Comparison of ENCODE assay signal across 19 mouse cellular contexts in the genomic region with DNA sequence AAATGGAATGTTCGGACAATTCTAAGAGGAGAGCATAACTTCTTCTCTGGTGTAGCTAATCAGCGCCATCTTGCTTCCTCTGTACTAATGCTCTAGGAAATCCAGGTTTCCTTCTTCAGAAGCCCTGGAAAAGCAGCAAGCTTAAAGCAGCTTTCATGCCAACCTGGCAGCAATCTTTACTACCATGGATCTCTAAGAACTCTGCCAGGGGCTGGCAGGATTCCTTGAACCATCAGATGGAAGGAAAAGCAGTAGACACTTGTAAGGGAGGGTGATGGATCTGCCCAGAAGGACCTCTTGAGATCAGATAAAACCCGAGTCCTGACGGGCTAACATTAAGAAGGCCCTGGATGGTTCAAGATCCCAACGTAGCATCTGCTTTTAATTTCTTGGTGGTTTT. TPM values are rescaled to one million over a fixed set of nuclear protein-coding genes. Genes with fewer than 3 reads are reported as not detected.
DNase-seq lines count a peak whose midpoint lies in the region; ATAC-seq and TF ChIP-seq lines count a peak whose summit lies in the region.
"Had no signal": no experiment of that assay in that cellular context is flagged by ENCODE, and none has a peak within 500 bp of the region (broad histone marks: within the 10 kb centered on the region; RNA-seq: fewer than 3 reads in every experiment).

No protein-coding gene starts in this region.

- no peak for TF ChIP-seq POLR2A in cerebellum, adult 2 months (IDR thresholded peaks at IDR 0.05; ENCODE audit: borderline replicate concordance, insufficient read depth, low read length)

- peak; percentile 49 for DNase-seq in forebrain, embryonic 14.5 days (ENCODE audit: low spot score)
- no peak for DNase-seq in layer of hippocampus, adult 2 months (ENCODE audit: low spot score in 2 of 2)
- DNase-seq in layer of hippocampus, adult 8-10 months (ENCODE audit: low spot score in 2 of 2): no peak
- DNase-seq in brain, adult 2 months (ENCODE audit: low read depth, low spot score): peak; percentile 82
- DNase-seq in cerebellum, adult 2 months: peak; percentile 65 to 79
- no peak for DNase-seq in urinary bladder, postnatal 14 days (ENCODE audit: low spot score)
- DNase-seq: B cell, adult 2 months; heart, adult 18-20 months; layer of hippocampus, postnatal 36 days; lung, postnatal 10 days; thymus, postnatal 14 days had no signal

- peak; percentile 20; the same call in 1 of the 2 replicates for TF ChIP-seq CTCF in layer of hippocampus, adult 2 months (conservative IDR thresholded peaks at IDR 0.05)
- TF ChIP-seq CTCF in cerebellum, adult 2 months (IDR thresholded peaks at IDR 0.05; ENCODE audit: borderline replicate concordance, insufficient read depth, low read depth, low read length): no peak

- H3K9me3 ChIP-seq in forebrain, embryonic 14.5 days (replicated peaks; ENCODE audit: control insufficient read depth, low read length): no peaks in the 10 kb centered on the region
- H3K9me3 ChIP-seq in forebrain, embryonic 12.5 days: no peaks in the 10 kb centered on the region
- H3K9me3 ChIP-seq in heart, embryonic 11.5 days (replicated peaks; ENCODE audit: control insufficient read depth, low read length): no peaks in the 10 kb centered on the region
- H3K9me3 ChIP-seq: embryonic facial prominence, embryonic 12.5 days; hindbrain, embryonic 12.5 days; kidney, embryonic 15.5 days; megakaryocyte, embryonic 14.5 days had no signal

- WGBS in forebrain, embryonic 14.5 days: 94% methylated on average over 5 of the region's 5 CpGs
- WGBS in forebrain, embryonic 12.5 days: 95% methylated on average over 5 of the region's 5 CpGs
- 34% methylated on average over 5 of the region's 5 CpGs for WGBS in cerebellum, adult 2 months
- WGBS in heart, embryonic 11.5 days (ENCODE audit: insufficient replicate concordance): 80% methylated on average over 5 of the region's 5 CpGs

- ATAC-seq in forebrain, embryonic 14.5 days: no peak
- no peak for ATAC-seq in forebrain, embryonic 12.5 days (ENCODE audit: low FRiP score)
- no peak for ATAC-seq in heart, embryonic 11.5 days (replicated peaks; ENCODE audit: insufficient number of reproducible peaks, low FRiP score, low TSS enrichment)
- ATAC-seq: intestine, embryonic 16.5 days; midbrain, embryonic 16.5 days had no signal

- peaks cover 59% of the 10 kb centered on the region for H3K36me3 ChIP-seq in forebrain, embryonic 14.5 days (ENCODE audit: control insufficient read depth, insufficient read depth, low read length)
- H3K36me3 ChIP-seq in forebrain, embryonic 12.5 days (replicated peaks): peaks cover 34% of the 10 kb centered on the region
- H3K36me3 ChIP-seq in heart, embryonic 11.5 days (ENCODE audit: control insufficient read depth, insufficient read depth, low read length): peaks cover 2% of the 10 kb centered on the region; the same call in 1 of the 2 replicates

- no peak overlapping the region for H3K4me3 ChIP-seq in forebrain, embryonic 14.5 days (ENCODE audit: low read depth, low read length)
- no peak overlapping the region for H3K4me3 ChIP-seq in forebrain, embryonic 12.5 days (replicated peaks)
- no peak overlapping the region for H3K4me3 ChIP-seq in layer of hippocampus, adult 2 months
- H3K4me3 ChIP-seq in cerebellum, adult 2 months (replicated peaks; ENCODE audit: insufficient read depth, low read depth, low read length): no peak overlapping the region
- no peak overlapping the region for H3K4me3 ChIP-seq in heart, embryonic 11.5 days (ENCODE audit: low read depth, low read length)
- H3K4me3 ChIP-seq: embryonic facial prominence, embryonic 12.5 days; hindbrain, embryonic 12.5 days; kidney, embryonic 15.5 days; megakaryocyte, embryonic 14.5 days had no signal

- H3K4me2 ChIP-seq in forebrain, embryonic 14.5 days (ENCODE audit: low read length): no peak overlapping the region
- H3K4me2 ChIP-seq in forebrain, embryonic 12.5 days: no peak overlapping the region
- no peak overlapping the region for H3K4me2 ChIP-seq in heart, embryonic 11.5 days
- H3K4me2 ChIP-seq: embryonic facial prominence, embryonic 12.5 days; hindbrain, embryonic 12.5 days; kidney, embryonic 15.5 days had no signal

- no peaks in the 10 kb centered on the region for H3K27me3 ChIP-seq in forebrain, embryonic 14.5 days (replicated peaks; ENCODE audit: control insufficient read depth, insufficient read depth, low read length)
- H3K27me3 ChIP-seq in forebrain, embryonic 12.5 days: no peaks in the 10 kb centered on the region
- no peaks in the 10 kb centered on the region for H3K27me3 ChIP-seq in cerebellum, adult 2 months (ENCODE audit: control insufficient read depth, insufficient read depth, low read length)
- no peaks in the 10 kb centered on the region for H3K27me3 ChIP-seq in heart, embryonic 11.5 days (ENCODE audit: control insufficient read depth, insufficient read depth, low read length)
- H3K27me3 ChIP-seq: embryonic facial prominence, embryonic 12.5 days; hindbrain, embryonic 12.5 days; kidney, embryonic 15.5 days; megakaryocyte, embryonic 14.5 days had no signal

- H3K9ac ChIP-seq in forebrain, embryonic 14.5 days (ENCODE audit: low read length): no peak overlapping the region
- no peak overlapping the region for H3K9ac ChIP-seq in forebrain, embryonic 12.5 days
- H3K9ac ChIP-seq in heart, embryonic 11.5 days (ENCODE audit: low read depth, low read length): no peak overlapping the region
- H3K9ac ChIP-seq: embryonic facial prominence, embryonic 12.5 days; hindbrain, embryonic 12.5 days; kidney, embryonic 15.5 days had no signal

- H3K4me1 ChIP-seq in forebrain, embryonic 14.5 days (ENCODE audit: control insufficient read depth, insufficient read depth, low read length): no peaks in the 10 kb centered on the region
- no peaks in the 10 kb centered on the region for H3K4me1 ChIP-seq in forebrain, embryonic 12.5 days
- peaks cover 11% of the 10 kb centered on the region for H3K4me1 ChIP-seq in cerebellum, adult 2 months (ENCODE audit: control insufficient read depth, insufficient read depth, low read length)
- no peaks in the 10 kb centered on the region for H3K4me1 ChIP-seq in heart, embryonic 11.5 days (ENCODE audit: control insufficient read depth, insufficient read depth, low read length)
- H3K4me1 ChIP-seq: embryonic facial prominence, embryonic 12.5 days; hindbrain, embryonic 12.5 days; megakaryocyte, embryonic 14.5 days had no signal

- no peak overlapping the region for H3K27ac ChIP-seq in forebrain, embryonic 14.5 days (ENCODE audit: low read depth, low read length)
- H3K27ac ChIP-seq in forebrain, embryonic 12.5 days: no peak overlapping the region
- H3K27ac ChIP-seq in layer of hippocampus, adult 2 months: peak overlapping the region; percentile 72; the same call in 1 of the 2 replicates
- H3K27ac ChIP-seq in cerebellum, adult 2 months (ENCODE audit: insufficient read depth, low read length): no peak overlapping the region
- no peak overlapping the region for H3K27ac ChIP-seq in heart, embryonic 11.5 days (ENCODE audit: low read depth, low read length)
- H3K27ac ChIP-seq: embryonic facial prominence, embryonic 12.5 days; hindbrain, embryonic 12.5 days; kidney, embryonic 15.5 days had no signal

RNA-seq across cellular contexts. Expression of gene Scn3b, which starts 27.2 kb away (rescaled TPM):
- polyA plus RNA-seq in forebrain, embryonic 14.5 days (2014; fragmentation: Nextera tagmentation; extraction: Ambion mirVana): 88.6 and 107 TPM in 2 replicates
- 23.1 and 27.5 TPM in 2 replicates for polyA plus RNA-seq in forebrain, embryonic 12.5 days (2016; fragmentation: Nextera tagmentation; extraction: Ambion mirVana)
- total RNA-seq in layer of hippocampus, adult 2 months (2021): 100 to 1,000 TPM; 254 to 266 TPM
- total RNA-seq in layer of hippocampus, adult 8-10 months (2022): 100 to 1,000 TPM; 166 to 246 (median 209) TPM
- polyA plus RNA-seq in cerebellum, adult 2 months (2012; rRNA removed): 9.2 and 10.1 TPM in 2 replicates
- 0.38 and 0.44 TPM in 2 replicates for polyA plus RNA-seq in heart, embryonic 11.5 days (2014; fragmentation: Nextera tagmentation; extraction: Ambion mirVana)

Comparison
In these comparisons a context has a peak if more than half of its experiments do, and no peak if none do; other contexts are left out.
1. DNase-seq: peak in forebrain, embryonic 14.5 days (single experiment), brain, adult 2 months (single experiment) and cerebellum, adult 2 months (2 of 2); none in layer of hippocampus, adult 2 months (0 of 2), layer of hippocampus, adult 8-10 months (0 of 2) and urinary bladder, postnatal 14 days (single experiment).